Mouse (Mus musculus): Measurements from ENCODE around the gene Dock6. TPM values are rescaled to one million over a fixed set of nuclear protein-coding genes. Genes with fewer than 3 reads are reported as not detected.
"Not testable (repeated sequence)": the region's sequence is repeated elsewhere in the genome, so short reads cannot be mapped to it uniquely, and the experiment has no call there.

The Dock6 gene
- polyA plus RNA-seq, 1 experiment = 6.9 TPM

- Histone ChIP-seq H3K27ac (replicated peaks; ENCODE audit: low read depth, low read length) (0 out of 2 replicates have a peak overlapping the region, but pooled peaks have one; percentile 3), H3K4me1 (ENCODE audit: control insufficient read depth, insufficient read depth, insufficient read length, low read length) (peaks cover 13% of the 10 kb centered on the region), H3K4me3 (ENCODE audit: insufficient read depth, low read depth, low read length) (no peak overlapping the region)
Observed at GRCm38 (mm10) chr9:21788234-21788633, 64.2 kb downstream of the Dock6 start.

DNA sequence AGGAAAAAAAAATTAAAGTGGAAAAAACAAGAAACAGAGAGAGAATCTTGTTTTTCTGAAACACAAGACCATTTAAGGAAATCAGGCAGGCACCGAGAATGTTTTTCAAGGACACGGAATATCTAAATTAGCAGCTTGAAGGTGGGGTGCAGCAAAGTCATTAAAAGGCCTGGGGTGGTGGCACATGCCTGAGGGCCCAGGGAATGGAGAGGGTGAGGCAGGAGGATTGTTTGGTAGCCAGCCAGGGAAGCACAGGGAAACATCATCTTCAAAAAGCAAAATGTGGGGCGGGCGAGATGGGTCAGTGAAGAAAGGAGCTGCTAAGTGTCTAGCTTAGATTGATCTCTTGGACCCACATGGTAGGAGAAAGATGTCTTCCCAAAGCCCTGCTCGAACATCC, 64.8 kb downstream of the Dock6 start:
- Histone ChIP-seq H3K4me1 (ENCODE audit: control insufficient read depth, insufficient read depth, insufficient read length, low read length) (peaks cover 9% of the 10 kb centered on the region), H3K4me3 (ENCODE audit: insufficient read depth, low read depth, low read length) (no peak overlapping the region), H3K27ac (replicated peaks; ENCODE audit: low read depth, low read length) (no peak overlapping the region)

DNA sequence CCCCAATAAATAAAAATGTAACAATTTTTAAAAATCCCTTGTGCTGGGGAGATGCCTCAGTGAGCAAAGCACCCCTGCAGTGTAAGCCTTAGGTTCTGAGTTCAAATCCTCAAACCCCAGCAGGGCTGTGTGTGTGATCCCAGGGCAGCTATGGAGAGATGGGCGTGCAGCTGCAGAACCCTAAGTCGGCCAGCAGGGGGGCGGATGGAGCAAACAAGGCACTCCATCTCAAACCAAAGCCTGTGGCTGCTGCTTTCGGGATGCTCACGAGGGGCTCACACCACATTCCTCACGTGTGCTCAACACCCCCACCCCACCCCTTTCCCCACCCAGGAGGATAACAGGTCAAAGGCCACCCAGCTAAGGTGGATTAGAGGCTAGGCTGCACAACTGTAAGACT, 65.5 kb downstream of the Dock6 start:
- Histone ChIP-seq H3K4me1 (ENCODE audit: control insufficient read depth, insufficient read depth, insufficient read length, low read length) (peaks cover 5% of the 10 kb centered on the region), H3K4me3 (ENCODE audit: insufficient read depth, low read depth, low read length) (no peak overlapping the region)

GRCm38 (mm10) chr9:21786309-21786708, 66.1 kb downstream of the Dock6 start:
- not testable (repeated sequence) for H3K27ac ChIP-seq (replicated peaks; ENCODE audit: low read depth, low read length); H3K4me3 ChIP-seq (ENCODE audit: insufficient read depth, low read depth, low read length); H3K4me1 ChIP-seq (ENCODE audit: control insufficient read depth, insufficient read depth, insufficient read length, low read length)

More for the DNA sequence above, 65.5 kb downstream of the Dock6 start:
- H3K27ac ChIP-seq (replicated peaks; ENCODE audit: low read depth, low read length) = no peak overlapping the region

GRCm38 (mm10) chr9:21784517-21785307, 67.7 kb downstream of the Dock6 start:
- H3K4me1 ChIP-seq (ENCODE audit: control insufficient read depth, insufficient read depth, insufficient read length, low read length) = peaks cover 5% of the 10 kb centered on the region
- no peak overlapping the region for H3K4me3 ChIP-seq (ENCODE audit: insufficient read depth, low read depth, low read length)
- peak overlapping the region; percentile 59 for H3K27ac ChIP-seq (replicated peaks; ENCODE audit: low read depth, low read length)

DNA sequence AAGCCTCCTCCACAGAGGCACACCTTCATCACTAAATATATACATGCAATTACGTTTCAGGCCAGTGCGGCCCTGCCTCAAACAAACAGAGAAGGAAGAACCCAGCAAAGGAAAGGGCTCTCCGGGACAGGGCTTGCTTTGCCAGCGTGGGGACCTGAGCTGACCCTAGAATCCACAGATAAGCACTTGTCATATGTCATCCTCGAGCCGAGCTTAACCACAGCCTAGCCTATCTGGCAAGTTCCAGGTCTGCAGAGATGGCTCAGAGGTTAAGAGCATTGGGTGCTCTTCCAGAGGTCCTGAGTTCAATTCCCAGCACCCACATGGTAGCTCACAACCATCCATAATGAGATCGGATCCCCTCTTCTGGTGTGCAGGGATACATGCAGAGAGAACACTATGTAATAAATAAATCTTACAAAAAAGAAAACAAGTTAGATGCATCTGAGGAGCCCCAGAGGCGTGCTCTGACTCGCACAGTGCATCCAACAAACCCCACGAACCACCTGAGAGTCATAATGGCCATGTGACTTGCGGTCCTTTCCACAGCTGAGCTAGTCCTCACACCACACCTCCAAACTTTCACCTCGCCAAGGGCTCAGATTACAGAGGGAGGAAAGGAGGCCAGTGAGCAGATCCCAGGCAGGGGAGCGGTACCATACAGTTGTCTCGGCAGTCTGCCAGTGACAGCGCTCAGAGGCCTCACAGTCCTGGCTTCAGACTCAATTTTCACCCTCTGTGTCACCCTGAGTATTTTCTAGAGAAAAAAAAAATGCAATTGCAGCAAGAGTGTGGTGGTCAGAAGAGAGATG, 70.6 kb downstream of the Dock6 start:
- Histone ChIP-seq H3K4me1 (ENCODE audit: control insufficient read depth, insufficient read depth, insufficient read length, low read length) (peaks cover 5% of the 10 kb centered on the region), H3K4me3 (ENCODE audit: insufficient read depth, low read depth, low read length) (no peak overlapping the region), H3K27ac (replicated peaks; ENCODE audit: low read depth, low read length) (no peak overlapping the region)

- Histone ChIP-seq H3K4me3 (ENCODE audit: insufficient read depth, low read depth, low read length) (no peak overlapping the region), H3K27ac (replicated peaks; ENCODE audit: low read depth, low read length) (no peak overlapping the region), H3K4me1 (ENCODE audit: control insufficient read depth, insufficient read depth, insufficient read length, low read length) (no peaks in the 10 kb centered on the region)
Observed at GRCm38 (mm10) chr9:21777726-21778125, 74.7 kb downstream of the Dock6 start.

DNA sequence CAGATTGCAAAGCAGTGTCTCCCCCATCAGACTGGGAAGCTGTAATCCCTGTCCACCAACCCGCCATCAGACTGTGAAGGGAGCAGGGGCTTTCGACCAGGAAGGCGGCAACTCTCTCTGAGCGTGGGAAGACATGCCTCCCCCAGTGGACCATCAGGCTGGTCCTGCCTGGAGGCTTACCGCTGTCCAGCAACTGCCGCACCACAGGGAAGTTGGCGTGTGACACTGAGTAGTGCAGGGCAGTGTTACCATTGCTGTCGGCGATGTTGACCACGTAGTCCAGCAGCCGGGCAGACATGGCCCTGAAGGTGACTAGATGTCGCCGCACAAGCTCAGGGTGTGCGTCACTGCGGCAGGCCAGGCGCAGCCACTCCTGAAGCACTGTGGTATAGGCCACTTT, 78.1 kb downstream of the Dock6 start:
- no peak overlapping the region for H3K27ac ChIP-seq (replicated peaks; ENCODE audit: low read depth, low read length)
- H3K4me1 ChIP-seq (ENCODE audit: control insufficient read depth, insufficient read depth, insufficient read length, low read length) = no peaks in the 10 kb centered on the region
- no peak overlapping the region for H3K4me3 ChIP-seq (ENCODE audit: insufficient read depth, low read depth, low read length)

GRCm38 (mm10) chr9:21773396-21773795, 79.0 kb downstream of the Dock6 start:
- H3K4me1 ChIP-seq (ENCODE audit: control insufficient read depth, insufficient read depth, insufficient read length, low read length); H3K27ac ChIP-seq (replicated peaks; ENCODE audit: low read depth, low read length); H3K4me3 ChIP-seq (ENCODE audit: insufficient read depth, low read depth, low read length): not testable (repeated sequence)

- no peak overlapping the region; the same call in 1 of the 2 replicates for H3K27ac ChIP-seq (replicated peaks; ENCODE audit: low read depth, low read length)
- H3K4me1 ChIP-seq (ENCODE audit: control insufficient read depth, insufficient read depth, insufficient read length, low read length) = 0 out of 2 replicates have a peak, but pooled peaks cover 3% of the 10 kb centered on the region
- no peak overlapping the region for H3K4me3 ChIP-seq (ENCODE audit: insufficient read depth, low read depth, low read length)
Observed at GRCm38 (mm10) chr9:21769558-21770183, 82.8 kb downstream of the Dock6 start.

GRCm38 (mm10) chr9:21768511-21769411, 83.7 kb downstream of the Dock6 start:
- Histone ChIP-seq H3K4me1 (ENCODE audit: control insufficient read depth, insufficient read depth, insufficient read length, low read length) (peaks cover 5% of the 10 kb centered on the region), H3K27ac (replicated peaks; ENCODE audit: low read depth, low read length) (peak overlapping the region; percentile 54), H3K4me3 (ENCODE audit: insufficient read depth, low read depth, low read length) (no peak overlapping the region)

GRCm38 (mm10) chr9:21767896-21768295, 84.5 kb downstream of the Dock6 start:
- peak overlapping the region; percentile 54 for H3K27ac ChIP-seq (replicated peaks; ENCODE audit: low read depth, low read length)

DNA sequence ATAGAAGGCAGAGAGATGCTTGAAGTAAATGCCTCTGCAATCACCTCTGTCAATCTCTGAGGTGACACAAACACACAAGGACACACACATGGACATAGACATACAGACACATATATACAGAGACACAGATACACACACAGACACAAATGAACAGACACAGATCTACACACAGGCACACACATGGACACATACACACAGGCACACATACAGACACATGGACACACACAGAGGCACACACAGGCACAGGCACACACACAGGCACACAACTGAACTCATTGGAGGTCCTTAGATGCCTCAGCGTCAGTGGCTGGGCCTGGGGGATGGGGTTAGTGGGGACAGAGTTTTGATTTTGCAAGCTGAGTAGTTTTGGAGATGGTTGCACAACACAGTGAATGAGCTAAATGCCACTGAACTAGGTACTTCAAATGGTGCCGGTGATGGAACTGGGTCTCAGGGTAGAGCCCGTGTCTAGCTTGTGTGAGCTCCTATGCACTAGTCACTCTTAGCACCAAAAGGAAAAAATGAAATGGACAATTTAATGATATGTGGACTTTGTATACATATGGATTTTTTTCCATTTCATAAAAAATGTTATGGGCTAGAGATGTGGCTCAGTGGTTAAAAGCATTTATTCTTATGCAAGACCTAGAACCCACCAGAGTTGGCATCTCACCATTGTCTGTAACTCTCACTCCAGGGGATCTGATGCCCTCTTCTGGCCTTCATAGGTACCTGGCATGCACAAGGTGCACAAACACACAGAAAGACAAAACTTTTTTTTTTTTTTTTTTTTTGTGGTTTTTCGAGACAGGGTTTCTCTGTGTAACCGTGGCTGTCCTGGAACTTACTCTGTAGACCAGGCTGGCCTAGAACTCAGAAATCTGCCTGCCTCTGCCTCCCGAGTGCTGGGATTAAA, 88.1 kb downstream of the Dock6 start:
- Histone ChIP-seq H3K27ac (replicated peaks; ENCODE audit: low read depth, low read length) (0 out of 2 replicates have a peak overlapping the region, but pooled peaks have one; percentile 23), H3K4me3 (ENCODE audit: insufficient read depth, low read depth, low read length) (no peak overlapping the region), H3K4me1 (ENCODE audit: control insufficient read depth, insufficient read depth, insufficient read length, low read length) (peaks cover 13% of the 10 kb centered on the region)

More at GRCm38 (mm10) chr9:21767896-21768295, 84.5 kb downstream of the Dock6 start:
- peaks cover 5% of the 10 kb centered on the region for H3K4me1 ChIP-seq (ENCODE audit: control insufficient read depth, insufficient read depth, insufficient read length, low read length)
- no peak overlapping the region for H3K4me3 ChIP-seq (ENCODE audit: insufficient read depth, low read depth, low read length)

Measured in brown adipose tissue, adult 24 weeks (tissue).